Mouse (Mus musculus): ENCODE measurements around the gene Wasf2. TPM values are rescaled to one million over a fixed set of nuclear protein-coding genes. Genes with fewer than 3 reads are reported as not detected.

Gene Wasf2
- polyA plus RNA-seq, 1 experiment from 2014 or later: 144 TPM

- Histone ChIP-seq H3K4me3 (ENCODE audit: low read length) (no peak overlapping the region), H3K4me2 (ENCODE audit: low read depth, low read length) (no peak overlapping the region), H3K9ac (ENCODE audit: low read length) (no peak overlapping the region), H3K27ac (ENCODE audit: low read length) (no peak overlapping the region), H3K27me3 (ENCODE audit: control insufficient read depth, insufficient read depth, low read depth, low read length) (no peaks in the 10 kb centered on the region), H3K4me1 (replicated peaks; ENCODE audit: control insufficient read depth, insufficient read depth, low read length) (peaks cover 41% of the 10 kb centered on the region), H3K36me3 (ENCODE audit: control insufficient read depth, insufficient read depth, low read length) (peaks cover 9% of the 10 kb centered on the region), H3K9me3 (ENCODE audit: control insufficient read depth, low read length) (no peaks in the 10 kb centered on the region)
- WGBS: 34% methylated on average over 14 of the region's 14 CpGs
- ATAC-seq (ENCODE audit: low read depth): no peak
Measured at GRCm38 (mm10) chr4:133175998-133176760, 45.9 kb downstream of the Wasf2 start.

DNA sequence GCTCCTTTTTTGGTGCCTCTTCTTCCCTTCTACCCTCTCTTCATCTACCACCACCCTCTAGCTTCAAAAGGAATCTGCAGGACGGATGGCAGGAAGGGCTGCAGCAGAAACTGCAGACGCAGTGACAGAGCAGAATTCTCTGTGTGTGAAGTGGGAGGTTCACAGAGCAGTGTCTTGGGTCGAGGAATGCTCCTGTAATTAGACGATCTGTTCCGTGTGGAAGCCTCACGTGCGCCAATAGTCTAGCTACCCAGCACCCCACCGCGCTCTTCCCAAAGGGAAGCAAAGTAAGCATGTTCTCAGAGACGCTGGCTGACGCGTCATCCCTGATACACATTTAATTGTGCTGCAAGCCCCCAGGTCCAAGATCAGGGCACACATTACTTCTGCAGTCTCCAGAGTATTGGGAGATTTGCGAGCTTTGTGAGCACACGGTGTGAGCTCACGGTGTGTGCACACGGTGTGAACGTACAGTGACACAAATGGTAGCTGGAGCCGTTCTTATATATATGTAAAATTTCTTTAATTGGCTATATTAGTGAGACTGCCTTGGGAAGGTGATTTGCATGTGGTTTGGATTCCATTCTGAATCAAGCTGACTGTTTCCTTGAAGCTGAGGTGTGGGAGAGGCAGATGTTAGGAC, 46.6 kb downstream of the Wasf2 start:
- Histone ChIP-seq H3K27ac (ENCODE audit: low read length) (no peak overlapping the region), H3K9me3 (ENCODE audit: control insufficient read depth, low read length) (no peaks in the 10 kb centered on the region), H3K4me1 (replicated peaks; ENCODE audit: control insufficient read depth, insufficient read depth, low read length) (peaks cover 37% of the 10 kb centered on the region), H3K27me3 (ENCODE audit: control insufficient read depth, insufficient read depth, low read depth, low read length) (no peaks in the 10 kb centered on the region), H3K36me3 (ENCODE audit: control insufficient read depth, insufficient read depth, low read length) (peaks cover 10% of the 10 kb centered on the region), H3K4me3 (ENCODE audit: low read length) (no peak overlapping the region), H3K9ac (ENCODE audit: low read length) (no peak overlapping the region), H3K4me2 (ENCODE audit: low read depth, low read length) (no peak overlapping the region)
- ATAC-seq (ENCODE audit: low read depth): no peak
- WGBS: 82% methylated on average over 18 of the region's 18 CpGs

DNA sequence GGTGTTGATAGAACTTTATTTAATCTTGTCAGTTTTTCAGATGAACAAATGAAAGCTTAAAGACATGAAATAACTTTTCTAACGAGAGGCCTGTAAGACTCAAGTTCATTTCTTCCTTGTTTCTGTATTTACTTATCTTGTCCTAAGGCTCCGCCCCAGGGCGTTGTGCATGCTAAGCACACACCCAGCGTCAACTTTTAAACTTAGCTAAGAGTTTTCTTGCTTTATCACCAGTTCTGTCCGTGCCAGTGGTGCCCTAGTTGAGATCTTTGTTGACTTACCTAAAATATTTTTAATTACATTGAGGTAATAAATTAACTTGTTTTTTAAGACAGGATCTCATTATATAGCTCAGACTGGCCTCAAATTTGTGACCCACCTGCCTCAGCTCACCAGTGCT, 48.0 kb downstream of the Wasf2 start:
- Histone ChIP-seq H3K4me2 (ENCODE audit: low read depth, low read length) (no peak overlapping the region), H3K27ac (ENCODE audit: low read length) (no peak overlapping the region), H3K9ac (ENCODE audit: low read length) (no peak overlapping the region), H3K4me3 (ENCODE audit: low read length) (no peak overlapping the region), H3K36me3 (ENCODE audit: control insufficient read depth, insufficient read depth, low read length) (peaks cover 10% of the 10 kb centered on the region), H3K27me3 (ENCODE audit: control insufficient read depth, insufficient read depth, low read depth, low read length) (no peaks in the 10 kb centered on the region), H3K4me1 (replicated peaks; ENCODE audit: control insufficient read depth, insufficient read depth, low read length) (peaks cover 30% of the 10 kb centered on the region), H3K9me3 (ENCODE audit: control insufficient read depth, low read length) (no peaks in the 10 kb centered on the region)
- no peak for ATAC-seq (ENCODE audit: low read depth)
- WGBS: 70% methylated on average over 5 of the region's 5 CpGs

DNA sequence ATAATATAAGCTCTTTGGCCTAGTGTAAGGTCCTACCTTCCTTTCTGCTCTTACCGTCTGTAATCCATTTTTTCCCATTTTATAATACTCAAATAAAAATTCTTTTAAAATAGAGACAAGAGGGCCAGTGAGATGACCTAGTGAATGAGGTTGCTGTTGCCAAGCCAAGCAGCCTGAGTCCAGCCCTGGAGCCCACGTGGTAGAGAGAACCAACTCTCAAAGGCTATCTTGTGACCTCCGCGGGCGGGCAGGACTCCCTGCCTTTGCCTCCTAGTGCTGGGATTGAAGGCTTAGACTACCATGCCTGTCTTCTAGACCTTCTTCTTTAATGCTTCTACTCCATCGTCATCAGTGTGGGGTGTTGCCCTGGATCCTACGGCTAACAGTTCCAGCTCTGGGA, 49.0 kb downstream of the Wasf2 start:
- no peak overlapping the region for H3K4me3 ChIP-seq (ENCODE audit: low read length)
- no peak for ATAC-seq (ENCODE audit: low read depth)
- WGBS: 95% methylated on average over 7 of the region's 7 CpGs
- H3K9ac ChIP-seq (ENCODE audit: low read length): no peak overlapping the region
- no peaks in the 10 kb centered on the region for H3K27me3 ChIP-seq (ENCODE audit: control insufficient read depth, insufficient read depth, low read depth, low read length)
- H3K9me3 ChIP-seq (ENCODE audit: control insufficient read depth, low read length): no peaks in the 10 kb centered on the region
- H3K4me2 ChIP-seq (ENCODE audit: low read depth, low read length): no peak overlapping the region
- no peak overlapping the region for H3K27ac ChIP-seq (ENCODE audit: low read length)
- H3K4me1 ChIP-seq (replicated peaks; ENCODE audit: control insufficient read depth, insufficient read depth, low read length): peaks cover 31% of the 10 kb centered on the region
- peaks cover 10% of the 10 kb centered on the region for H3K36me3 ChIP-seq (ENCODE audit: control insufficient read depth, insufficient read depth, low read length)

DNA sequence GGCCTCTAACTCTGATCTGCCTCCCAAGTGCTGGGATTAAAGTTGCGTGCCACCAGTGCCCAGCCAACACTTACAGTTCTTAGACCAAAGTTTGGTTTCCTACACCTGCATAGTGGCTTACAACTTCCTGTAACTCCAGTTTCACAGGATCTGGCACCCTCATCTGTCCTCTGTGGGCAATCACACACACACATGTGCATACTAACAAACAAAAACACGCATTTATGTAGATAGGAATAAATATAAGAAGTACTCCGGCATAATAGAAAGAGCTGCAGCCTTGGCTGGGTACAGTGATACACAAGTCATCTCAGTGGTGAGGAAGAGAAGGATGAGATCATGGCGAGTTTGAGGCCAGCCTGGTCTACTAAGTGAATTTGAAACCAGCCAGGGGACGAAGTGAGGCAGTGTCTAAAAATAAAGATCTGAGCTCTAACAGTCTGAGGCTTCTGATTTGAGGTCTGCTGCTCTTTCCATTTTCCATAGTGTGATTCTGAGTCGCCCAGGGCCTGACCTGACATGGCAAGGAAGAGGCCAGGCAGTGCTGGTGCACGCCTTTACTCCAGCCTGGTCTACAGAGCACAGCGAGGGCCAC, 52.2 kb downstream of the Wasf2 start:
- Histone ChIP-seq H3K27me3 (ENCODE audit: control insufficient read depth, insufficient read depth, low read depth, low read length) (no peaks in the 10 kb centered on the region), H3K9ac (ENCODE audit: low read length) (no peak overlapping the region), H3K9me3 (ENCODE audit: control insufficient read depth, low read length) (no peaks in the 10 kb centered on the region), H3K4me3 (ENCODE audit: low read length) (no peak overlapping the region), H3K4me2 (ENCODE audit: low read depth, low read length) (no peak overlapping the region), H3K27ac (ENCODE audit: low read length) (no peak overlapping the region), H3K4me1 (replicated peaks; ENCODE audit: control insufficient read depth, insufficient read depth, low read length) (peaks cover 27% of the 10 kb centered on the region), H3K36me3 (ENCODE audit: control insufficient read depth, insufficient read depth, low read length) (peaks cover 16% of the 10 kb centered on the region)
- 84% methylated on average over 8 of the region's 8 CpGs for WGBS
- no peak for ATAC-seq (ENCODE audit: low read depth)

- Histone ChIP-seq H3K9me3 (ENCODE audit: control insufficient read depth, low read length) (no peaks in the 10 kb centered on the region), H3K27me3 (ENCODE audit: control insufficient read depth, insufficient read depth, low read depth, low read length) (no peaks in the 10 kb centered on the region), H3K4me3 (ENCODE audit: low read length) (no peak overlapping the region), H3K4me1 (replicated peaks; ENCODE audit: control insufficient read depth, insufficient read depth, low read length) (peaks cover 27% of the 10 kb centered on the region), H3K27ac (ENCODE audit: low read length) (peak overlapping the region; percentile 86), H3K36me3 (ENCODE audit: control insufficient read depth, insufficient read depth, low read length) (peaks cover 23% of the 10 kb centered on the region), H3K4me2 (ENCODE audit: low read depth, low read length) (peak overlapping the region; percentile 8; the same call in 1 of the 2 replicates), H3K9ac (ENCODE audit: low read length) (0 out of 2 replicates have a peak overlapping the region, but pooled peaks have one; percentile 0)
- ATAC-seq (ENCODE audit: low read depth): peak; percentile 16; the same call in 1 of the 2 replicates
- WGBS: 54% methylated on average over 14 of the region's 14 CpGs
Measured at GRCm38 (mm10) chr4:133184031-133184897, 54.0 kb downstream of the Wasf2 start.

DNA sequence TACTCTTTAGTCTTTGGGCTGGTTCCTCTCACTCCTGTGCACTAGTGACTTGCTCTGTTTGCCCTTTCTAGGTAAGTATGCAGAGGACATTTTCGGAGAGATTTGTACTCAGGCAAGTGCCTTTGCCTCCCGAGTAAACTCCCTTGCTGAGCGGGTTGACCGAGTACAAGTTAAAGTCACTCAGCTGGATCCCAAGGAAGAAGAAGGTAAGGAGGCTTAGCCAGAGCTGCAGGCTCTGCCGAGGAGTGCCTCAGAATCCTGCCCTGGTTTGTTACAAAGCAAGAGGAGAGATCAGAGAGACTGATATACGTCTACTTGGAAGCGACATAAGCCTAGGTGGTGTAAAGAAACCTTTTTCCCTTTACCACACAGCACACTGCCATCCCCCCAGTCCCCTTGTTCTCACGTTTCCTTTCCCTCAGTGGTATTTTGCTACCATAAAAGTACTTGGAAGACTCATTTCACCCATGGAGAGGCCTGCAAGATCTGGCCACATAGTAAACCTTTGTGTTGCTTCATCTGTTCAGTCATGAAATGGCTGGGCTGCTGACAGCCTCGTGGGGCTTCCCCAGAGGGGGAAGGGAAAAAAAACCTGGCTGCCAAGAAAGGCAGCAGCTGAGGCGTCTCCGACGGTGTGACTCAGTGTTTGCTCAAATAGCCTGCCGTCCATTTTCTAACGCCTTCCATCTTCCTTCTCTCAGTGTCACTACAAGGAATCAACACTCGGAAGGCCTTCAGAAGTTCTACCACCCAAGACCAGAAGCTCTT, 54.8 kb downstream of the Wasf2 start:
- Histone ChIP-seq H3K36me3 (ENCODE audit: control insufficient read depth, insufficient read depth, low read length) (peaks cover 28% of the 10 kb centered on the region), H3K27me3 (ENCODE audit: control insufficient read depth, insufficient read depth, low read depth, low read length) (no peaks in the 10 kb centered on the region)
- peak; percentile 85 for ATAC-seq (ENCODE audit: low read depth)

GRCm38 (mm10) chr4:133185893-133186292, 55.6 kb downstream of the Wasf2 start:
- no peaks in the 10 kb centered on the region for H3K9me3 ChIP-seq (ENCODE audit: control insufficient read depth, low read length)
- H3K27me3 ChIP-seq (ENCODE audit: control insufficient read depth, insufficient read depth, low read depth, low read length): no peaks in the 10 kb centered on the region
- H3K9ac ChIP-seq (ENCODE audit: low read length): no peak overlapping the region
- H3K4me2 ChIP-seq (ENCODE audit: low read depth, low read length): no peak overlapping the region
- ATAC-seq (ENCODE audit: low read depth): no peak
- WGBS: 58% methylated on average over 8 of the region's 8 CpGs
- H3K36me3 ChIP-seq (ENCODE audit: control insufficient read depth, insufficient read depth, low read length): peaks cover 36% of the 10 kb centered on the region
- H3K4me3 ChIP-seq (ENCODE audit: low read length): no peak overlapping the region
- peak overlapping the region; percentile 86 for H3K27ac ChIP-seq (ENCODE audit: low read length)
- peaks cover 27% of the 10 kb centered on the region for H3K4me1 ChIP-seq (replicated peaks; ENCODE audit: control insufficient read depth, insufficient read depth, low read length)

More for the DNA sequence above, 54.8 kb downstream of the Wasf2 start:
- H3K27ac ChIP-seq (ENCODE audit: low read length): peak overlapping the region; percentile 86
- H3K4me2 ChIP-seq (ENCODE audit: low read depth, low read length): peak overlapping the region; percentile 8; the same call in 1 of the 2 replicates
- H3K4me3 ChIP-seq (ENCODE audit: low read length): no peak overlapping the region
- H3K9me3 ChIP-seq (ENCODE audit: control insufficient read depth, low read length): no peaks in the 10 kb centered on the region
- peaks cover 27% of the 10 kb centered on the region for H3K4me1 ChIP-seq (replicated peaks; ENCODE audit: control insufficient read depth, insufficient read depth, low read length)
- WGBS: 23% methylated on average over 15 of the region's 15 CpGs
- no peak overlapping the region for H3K9ac ChIP-seq (ENCODE audit: low read length)
